Mouse (Mus musculus) monocyte, adult 5-6 weeks (primary cell): ENCODE data around the gene Cops4. TPM values are rescaled to one million over a fixed set of nuclear protein-coding genes. Genes with fewer than 3 reads are reported as not detected.

Source experiments
- ATAC-seq: fragments of 153-309, 156-312 bp; replicated peaks from 2 replicates; pipeline ENCODE4 v1.8.0; 2017; ENCODE audit warnings: mild to moderate bottlenecking; ENCODE audit not compliant: low TSS enrichment, insufficient number of reproducible peaks, severe bottlenecking, poor library complexity, low FRiP score
- total RNA-seq: library from RNA; stranded (forward); fragments of 200-1000, 200-491, 200-594 nt; gene quantifications from 3 replicates; pipeline ENCODE4 v1.2.3, GENCODE M21; 2017

The Cops4 gene
- total RNA-seq, 1 experiment from 2014 or later = 74.8 TPM

GRCm38 (mm10) chr5:100569250-100569934, 51.3 kb downstream of the Cops4 start:
- ATAC-seq = peak; percentile 14; the same call in 1 of the 2 replicates

GRCm38 (mm10) chr5:100569997-100570595, 52.0 kb downstream of the Cops4 start:
- no peak; the same call in 1 of the 2 replicates for ATAC-seq

- ATAC-seq = no peak
Observed at GRCm38 (mm10) chr5:100570716-100571115, 52.6 kb downstream of the Cops4 start.

- ATAC-seq = 0 out of 2 replicates have a peak, but pooled peaks have one; percentile 16
Observed at GRCm38 (mm10) chr5:100572069-100572468, 54.0 kb downstream of the Cops4 start, which contains the start of gene Plac8. Gene Plac8, minus strand, starts transcription at chr5:100572245.

GRCm38 (mm10) chr5:100573256-100573655, 55.1 kb downstream of the Cops4 start:
- ATAC-seq = no peak

GRCm38 (mm10) chr5:100574771-100575170, 56.7 kb downstream of the Cops4 start:
- no peak for ATAC-seq

GRCm38 (mm10) chr5:100578863-100579411, 60.8 kb downstream of the Cops4 start:
- no peak for ATAC-seq

- ATAC-seq = no peak
Observed at GRCm38 (mm10) chr5:100581622-100582434, 63.7 kb downstream of the Cops4 start.

GRCm38 (mm10) chr5:100582435-100582826, 64.3 kb downstream of the Cops4 start:
- ATAC-seq = peak; percentile 57

GRCm38 (mm10) chr5:100583066-100583465, 65.0 kb downstream of the Cops4 start:
- ATAC-seq = peak; percentile 46; the same call in 1 of the 2 replicates

- peak; percentile 76 for ATAC-seq
Observed at GRCm38 (mm10) chr5:100585206-100585644, 67.1 kb downstream of the Cops4 start.

- ATAC-seq = no peak
Observed at GRCm38 (mm10) chr5:100585657-100586056, 67.5 kb downstream of the Cops4 start.

GRCm38 (mm10) chr5:100587136-100587535, 69.0 kb downstream of the Cops4 start:
- no peak for ATAC-seq

GRCm38 (mm10) chr5:100587626-100588025, 69.5 kb downstream of the Cops4 start:
- no peak for ATAC-seq

GRCm38 (mm10) chr5:100590505-100590904, 72.4 kb downstream of the Cops4 start:
- peak; percentile 66 for ATAC-seq

- no peak for ATAC-seq
Observed at GRCm38 (mm10) chr5:100594803-100595467, 76.8 kb downstream of the Cops4 start.

GRCm38 (mm10) chr5:100595999-100596398, 77.9 kb downstream of the Cops4 start:
- ATAC-seq = no peak
